Mouse (Mus musculus): ENCODE data around the gene Ndufaf8. TPM values are rescaled to one million over a fixed set of nuclear protein-coding genes. Genes with fewer than 3 reads are reported as not detected.
A peak's percentile ranks its signal among the peaks of the same experiment; 100 is the strongest.

Gene Ndufaf8
- polyA plus RNA-seq, 1 experiment from 2014 or later, result 53.3 TPM

DNA sequence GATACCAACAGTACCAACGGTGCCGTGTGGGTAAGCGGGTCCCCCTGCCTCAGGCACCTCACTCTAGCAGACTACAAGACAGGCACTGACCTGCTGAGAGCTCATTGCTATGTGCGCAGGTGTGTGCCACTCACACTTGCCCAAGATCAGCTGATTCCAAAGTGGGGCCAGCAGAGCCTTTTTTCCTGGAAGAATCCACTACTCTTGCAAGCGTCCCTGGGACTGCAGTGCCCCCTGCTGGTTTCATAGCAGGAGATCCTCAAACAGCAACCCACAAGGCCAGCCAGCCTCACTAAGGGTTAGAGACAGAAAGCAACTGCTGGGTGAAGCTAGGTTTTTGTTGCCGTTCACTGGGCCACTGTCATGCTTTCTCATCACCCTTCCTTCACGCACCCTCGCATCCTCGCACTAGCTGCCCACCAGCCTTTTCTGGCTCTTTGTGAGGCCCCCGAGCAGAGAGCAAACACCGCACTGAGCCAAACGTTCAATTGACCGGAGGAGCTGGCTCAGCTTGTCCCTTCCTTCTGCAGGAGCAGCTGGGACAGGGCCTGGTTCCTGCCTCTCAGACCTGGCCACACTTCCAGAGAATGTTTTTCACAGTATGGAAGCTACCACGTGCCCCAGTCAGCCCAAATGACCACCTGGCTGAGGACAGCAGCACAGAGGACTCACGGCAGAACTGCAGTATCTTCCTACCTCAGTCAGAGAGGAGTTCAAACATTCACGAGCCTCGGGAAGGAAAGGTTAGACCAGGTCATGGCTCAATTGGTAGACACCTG, 22.1 kb downstream of the Ndufaf8 start:
- Histone ChIP-seq H3K4me2 (ENCODE audit: low read length) (no peak overlapping the region), H3K4me3 (replicated peaks; ENCODE audit: low read length) (no peak overlapping the region), H3K36me3 (ENCODE audit: control insufficient read depth, insufficient read depth) (no peaks in the 10 kb centered on the region), H3K27ac (ENCODE audit: low read length) (no peak overlapping the region), H3K9me3 (ENCODE audit: control insufficient read depth, low read length) (no peaks in the 10 kb centered on the region), H3K4me1 (replicated peaks; ENCODE audit: control insufficient read depth, insufficient read depth, low read length) (peaks cover 6% of the 10 kb centered on the region), H3K27me3 (replicated peaks; ENCODE audit: control insufficient read depth, insufficient read depth, low read length) (no peaks in the 10 kb centered on the region), H3K9ac (replicated peaks; ENCODE audit: low read depth, low read length) (no peak overlapping the region)
- 80% methylated on average over 17 of the region's 17 CpGs for WGBS
- ATAC-seq, result no peak

DNA sequence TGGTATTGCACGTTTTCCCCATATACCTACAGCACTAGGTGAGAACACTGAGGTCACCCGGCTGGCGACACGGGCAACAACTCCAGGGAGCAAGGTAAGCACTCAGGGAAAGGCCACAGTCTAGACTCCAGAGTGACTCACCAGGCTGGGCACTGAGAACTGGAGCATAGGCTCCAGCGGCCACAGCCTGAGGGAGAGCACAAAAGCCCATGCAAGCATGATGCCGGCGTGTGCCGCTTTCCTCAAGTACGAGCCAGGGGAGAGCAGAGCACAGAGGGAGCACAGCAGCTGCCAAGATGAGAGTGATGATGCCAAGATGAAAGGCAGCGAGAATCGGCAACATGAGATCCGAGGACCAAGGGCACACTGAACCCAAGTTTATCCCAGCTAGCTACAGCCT, 23.4 kb downstream of the Ndufaf8 start:
- Histone ChIP-seq H3K9me3 (ENCODE audit: control insufficient read depth, low read length) (no peaks in the 10 kb centered on the region), H3K27ac (ENCODE audit: low read length) (no peak overlapping the region), H3K36me3 (ENCODE audit: control insufficient read depth, insufficient read depth) (no peaks in the 10 kb centered on the region; the same call in 1 of the 2 replicates), H3K4me1 (replicated peaks; ENCODE audit: control insufficient read depth, insufficient read depth, low read length) (peaks cover 6% of the 10 kb centered on the region), H3K4me3 (replicated peaks; ENCODE audit: low read length) (no peak overlapping the region), H3K9ac (replicated peaks; ENCODE audit: low read depth, low read length) (no peak overlapping the region), H3K27me3 (replicated peaks; ENCODE audit: control insufficient read depth, insufficient read depth, low read length) (no peaks in the 10 kb centered on the region), H3K4me2 (ENCODE audit: low read length) (no peak overlapping the region)
- ATAC-seq, result no peak
- 78% methylated on average over 12 of the region's 12 CpGs for WGBS

DNA sequence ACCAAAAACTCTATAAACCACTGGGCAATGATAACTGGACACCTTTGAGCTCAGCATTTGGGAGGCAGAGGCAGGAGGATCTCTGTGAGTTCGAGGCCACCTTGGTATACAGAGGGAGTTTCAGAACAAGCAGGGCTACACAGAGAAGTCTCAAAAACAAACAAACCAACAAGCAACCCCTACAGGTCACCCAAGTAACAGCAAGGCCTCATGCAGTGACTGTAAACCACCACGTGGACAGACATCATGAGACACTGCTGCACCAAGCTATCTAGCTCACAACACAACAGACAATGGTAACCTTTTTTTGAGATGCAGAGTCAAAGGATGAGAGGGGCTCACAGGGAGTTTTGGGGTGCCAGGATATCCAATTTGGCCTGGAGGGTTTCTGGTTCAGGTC, 28.1 kb downstream of the Ndufaf8 start:
- Histone ChIP-seq H3K4me2 (ENCODE audit: low read length) (no peak overlapping the region), H3K36me3 (ENCODE audit: control insufficient read depth, insufficient read depth) (no peaks in the 10 kb centered on the region; the same call in 1 of the 2 replicates), H3K4me1 (replicated peaks; ENCODE audit: control insufficient read depth, insufficient read depth, low read length) (no peaks in the 10 kb centered on the region; the same call in 1 of the 2 replicates), H3K27ac (ENCODE audit: low read length) (no peak overlapping the region), H3K9ac (replicated peaks; ENCODE audit: low read depth, low read length) (no peak overlapping the region), H3K9me3 (ENCODE audit: control insufficient read depth, low read length) (no peaks in the 10 kb centered on the region), H3K27me3 (replicated peaks; ENCODE audit: control insufficient read depth, insufficient read depth, low read length) (no peaks in the 10 kb centered on the region), H3K4me3 (replicated peaks; ENCODE audit: low read length) (no peak overlapping the region)
- no peak for ATAC-seq
- WGBS, result 90% methylated on average over 2 of the region's 2 CpGs

DNA sequence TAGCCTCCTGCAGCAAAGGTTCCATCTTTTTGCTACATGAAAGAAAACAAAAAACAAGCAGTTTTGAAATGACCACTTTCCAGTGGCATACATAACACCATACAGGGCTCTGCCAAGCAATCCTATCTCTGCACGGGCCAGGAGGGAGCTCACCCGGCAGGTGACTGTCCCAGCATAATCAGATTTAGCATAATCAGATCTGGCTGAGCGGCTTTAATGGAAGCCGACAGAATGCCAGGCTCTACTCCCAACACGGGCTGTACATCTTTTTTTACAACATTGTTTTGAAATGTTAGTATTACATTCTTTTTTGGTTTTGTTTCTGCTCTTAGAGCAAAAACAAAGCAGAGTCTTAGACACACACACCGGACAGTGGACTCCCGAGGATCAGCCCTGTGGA, 30.6 kb downstream of the Ndufaf8 start:
- Histone ChIP-seq H3K4me2 (ENCODE audit: low read length) (no peak overlapping the region), H3K4me3 (replicated peaks; ENCODE audit: low read length) (no peak overlapping the region), H3K4me1 (replicated peaks; ENCODE audit: control insufficient read depth, insufficient read depth, low read length) (no peaks in the 10 kb centered on the region), H3K9me3 (ENCODE audit: control insufficient read depth, low read length) (no peaks in the 10 kb centered on the region), H3K36me3 (ENCODE audit: control insufficient read depth, insufficient read depth) (no peaks in the 10 kb centered on the region; the same call in 1 of the 2 replicates), H3K27ac (ENCODE audit: low read length) (no peak overlapping the region), H3K9ac (replicated peaks; ENCODE audit: low read depth, low read length) (no peak overlapping the region), H3K27me3 (replicated peaks; ENCODE audit: control insufficient read depth, insufficient read depth, low read length) (no peaks in the 10 kb centered on the region)
- no peak for ATAC-seq
- WGBS, result 76% methylated on average over 7 of the region's 7 CpGs

DNA sequence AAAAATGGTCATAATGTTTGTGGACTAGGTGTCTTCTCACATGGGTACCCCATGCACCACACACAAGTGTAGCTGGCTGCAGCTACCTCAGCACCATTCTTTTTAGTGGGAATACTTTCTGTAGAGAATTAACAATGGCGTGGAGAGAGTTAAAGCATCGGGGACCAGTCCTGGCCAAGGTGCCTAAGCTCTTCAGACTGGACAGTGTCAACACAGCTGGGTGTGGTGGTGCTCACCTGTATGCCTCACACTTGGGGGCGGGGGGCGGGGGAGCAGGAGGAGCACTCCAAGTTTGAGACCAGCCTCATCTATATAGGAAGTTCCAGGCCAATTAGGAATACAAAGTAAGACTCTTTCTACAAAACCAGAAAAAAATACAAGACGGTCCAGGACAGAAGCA, 35.4 kb downstream of the Ndufaf8 start:
- Histone ChIP-seq H3K36me3 (ENCODE audit: control insufficient read depth, insufficient read depth) (no peaks in the 10 kb centered on the region), H3K27me3 (replicated peaks; ENCODE audit: control insufficient read depth, insufficient read depth, low read length) (no peaks in the 10 kb centered on the region), H3K9me3 (ENCODE audit: control insufficient read depth, low read length) (no peaks in the 10 kb centered on the region), H3K9ac (replicated peaks; ENCODE audit: low read depth, low read length) (no peak overlapping the region), H3K27ac (ENCODE audit: low read length) (no peak overlapping the region), H3K4me1 (replicated peaks; ENCODE audit: control insufficient read depth, insufficient read depth, low read length) (peaks cover 8% of the 10 kb centered on the region), H3K4me2 (ENCODE audit: low read length) (no peak overlapping the region), H3K4me3 (replicated peaks; ENCODE audit: low read length) (no peak overlapping the region)
- no peak for ATAC-seq
- 97% methylated on average over 5 of the region's 5 CpGs for WGBS

DNA sequence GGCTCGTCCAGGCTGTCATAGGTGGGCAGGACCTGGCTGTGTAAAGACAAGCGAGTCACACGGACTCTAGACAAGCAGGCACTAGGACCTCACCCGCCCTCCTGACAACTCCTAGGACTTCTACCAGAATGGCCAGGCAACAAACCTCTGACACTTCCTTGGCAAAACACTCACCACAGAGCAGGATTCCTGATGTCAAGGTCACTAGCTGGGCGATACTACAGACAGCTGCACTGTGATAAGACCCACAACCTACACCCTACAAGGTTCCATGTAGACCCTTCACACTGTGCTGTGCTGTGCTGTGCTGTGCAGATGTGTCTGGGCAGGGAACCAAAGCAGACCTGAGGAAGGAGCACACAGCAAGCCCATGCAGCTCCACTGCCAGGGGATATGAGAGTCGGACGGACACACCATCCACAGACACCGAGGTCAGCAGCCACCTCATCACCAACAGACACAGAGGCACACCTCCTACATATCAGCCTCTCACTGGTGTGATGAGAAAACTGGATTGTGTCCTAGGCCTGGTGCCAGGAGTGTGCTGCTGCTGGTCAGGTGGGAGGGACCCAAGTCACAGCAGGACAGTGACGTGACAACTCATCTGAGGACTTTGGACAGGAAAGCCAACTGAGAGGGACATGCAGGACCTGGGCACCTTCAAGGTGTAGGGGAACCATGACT, 36.3 kb downstream of the Ndufaf8 start:
- Histone ChIP-seq H3K9ac (replicated peaks; ENCODE audit: low read depth, low read length) (no peak overlapping the region), H3K4me2 (ENCODE audit: low read length) (no peak overlapping the region), H3K27me3 (replicated peaks; ENCODE audit: control insufficient read depth, insufficient read depth, low read length) (no peaks in the 10 kb centered on the region), H3K4me3 (replicated peaks; ENCODE audit: low read length) (no peak overlapping the region), H3K9me3 (ENCODE audit: control insufficient read depth, low read length) (no peaks in the 10 kb centered on the region), H3K4me1 (replicated peaks; ENCODE audit: control insufficient read depth, insufficient read depth, low read length) (peaks cover 8% of the 10 kb centered on the region), H3K36me3 (ENCODE audit: control insufficient read depth, insufficient read depth) (no peaks in the 10 kb centered on the region), H3K27ac (ENCODE audit: low read length) (no peak overlapping the region)
- WGBS, result 94% methylated on average over 9 of the region's 9 CpGs
- ATAC-seq, result no peak

DNA sequence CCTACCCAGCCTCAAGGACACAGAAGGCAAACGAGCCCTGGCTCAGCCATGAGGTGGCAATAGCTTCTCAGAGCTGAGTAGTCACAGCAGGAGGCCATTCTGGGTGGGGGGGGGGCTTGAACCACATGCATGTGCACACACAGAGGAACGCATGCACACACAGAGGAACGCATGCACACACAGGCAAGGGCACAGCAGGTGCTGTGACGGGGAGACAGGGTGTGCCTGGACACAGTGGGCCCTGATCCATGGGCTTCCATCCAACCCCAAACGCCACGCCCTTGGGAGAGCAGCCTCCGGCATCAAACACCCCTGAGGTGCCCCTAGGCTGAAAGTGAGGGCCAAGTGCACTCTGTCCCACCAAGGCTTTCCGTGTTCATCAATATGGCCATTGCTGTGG, 37.5 kb downstream of the Ndufaf8 start:
- Histone ChIP-seq H3K9me3 (ENCODE audit: control insufficient read depth, low read length) (no peaks in the 10 kb centered on the region), H3K4me2 (ENCODE audit: low read length) (no peak overlapping the region), H3K9ac (replicated peaks; ENCODE audit: low read depth, low read length) (no peak overlapping the region), H3K4me3 (replicated peaks; ENCODE audit: low read length) (no peak overlapping the region), H3K27me3 (replicated peaks; ENCODE audit: control insufficient read depth, insufficient read depth, low read length) (no peaks in the 10 kb centered on the region), H3K4me1 (replicated peaks; ENCODE audit: control insufficient read depth, insufficient read depth, low read length) (peaks cover 8% of the 10 kb centered on the region), H3K36me3 (ENCODE audit: control insufficient read depth, insufficient read depth) (no peaks in the 10 kb centered on the region), H3K27ac (ENCODE audit: low read length) (no peak overlapping the region)
- WGBS, result 87% methylated on average over 8 of the region's 8 CpGs
- ATAC-seq, result no peak

DNA sequence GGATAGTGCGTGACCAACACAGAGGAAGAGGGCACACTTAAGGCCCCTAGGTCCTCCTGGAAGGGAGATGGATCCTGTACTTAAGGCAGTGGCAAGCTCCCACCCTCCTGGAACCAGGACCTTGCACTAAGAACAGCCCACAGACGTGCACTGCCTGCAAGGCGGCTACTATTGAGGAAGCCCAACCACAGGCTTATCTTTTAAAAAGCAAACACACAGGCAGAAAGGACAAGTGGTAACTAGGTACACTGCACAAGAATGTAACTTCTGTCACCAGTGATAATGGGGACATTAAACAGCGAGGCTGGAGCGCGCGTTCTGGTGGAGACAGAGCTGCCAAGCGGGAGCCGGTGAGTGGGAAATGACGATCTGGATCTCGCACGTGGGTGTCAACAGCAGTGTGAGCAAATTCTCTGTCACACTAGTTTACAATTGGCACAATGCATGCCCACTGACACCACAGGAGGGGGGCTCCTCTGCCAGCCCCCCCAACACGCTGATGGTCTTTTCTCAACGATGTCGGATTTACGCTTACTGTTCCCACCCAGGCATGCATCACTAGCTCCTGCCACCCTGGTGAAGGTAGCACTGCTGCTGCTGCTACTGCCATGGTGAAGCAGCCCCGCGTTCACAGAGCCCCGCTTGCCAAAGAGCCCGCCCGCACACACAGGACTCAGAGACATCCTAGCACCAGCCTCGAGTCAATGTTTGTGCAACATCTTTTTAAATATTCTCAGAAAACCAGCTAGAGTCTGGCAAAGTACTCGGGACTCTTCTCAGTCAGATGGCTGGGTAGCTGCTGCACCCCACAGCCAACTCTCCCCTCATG, 38.3 kb downstream of the Ndufaf8 start:
- peak; percentile 64 for ATAC-seq
- Histone ChIP-seq H3K36me3 (ENCODE audit: control insufficient read depth, insufficient read depth) (no peaks in the 10 kb centered on the region), H3K9me3 (ENCODE audit: control insufficient read depth, low read length) (no peaks in the 10 kb centered on the region), H3K4me2 (ENCODE audit: low read length) (no peak overlapping the region), H3K9ac (replicated peaks; ENCODE audit: low read depth, low read length) (no peak overlapping the region), H3K4me1 (replicated peaks; ENCODE audit: control insufficient read depth, insufficient read depth, low read length) (peaks cover 8% of the 10 kb centered on the region), H3K4me3 (replicated peaks; ENCODE audit: low read length) (no peak overlapping the region), H3K27me3 (replicated peaks; ENCODE audit: control insufficient read depth, insufficient read depth, low read length) (no peaks in the 10 kb centered on the region), H3K27ac (ENCODE audit: low read length) (no peak overlapping the region)
- 55% methylated on average over 23 of the region's 23 CpGs for WGBS

DNA sequence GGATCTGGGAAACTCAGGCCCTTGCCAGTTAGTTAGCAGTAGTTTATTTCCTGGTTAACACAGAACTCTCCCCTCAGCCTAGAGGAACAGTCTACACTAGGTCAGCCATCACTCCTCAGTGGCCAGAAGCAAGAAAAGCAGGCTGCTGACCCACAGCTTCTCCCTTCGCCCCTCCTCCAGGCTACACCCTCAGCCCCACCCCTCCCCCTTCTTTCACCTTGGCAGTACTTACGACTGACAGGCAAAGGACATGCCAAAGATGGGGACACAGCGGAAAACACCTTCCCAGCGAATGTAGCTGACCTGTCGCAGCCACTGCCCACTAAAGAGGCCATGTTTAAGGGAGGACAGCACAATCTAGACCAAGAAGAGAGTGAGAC, 38.9 kb downstream of the Ndufaf8 start:
- Histone ChIP-seq H3K4me2 (ENCODE audit: low read length) (no peak overlapping the region), H3K27me3 (replicated peaks; ENCODE audit: control insufficient read depth, insufficient read depth, low read length) (no peaks in the 10 kb centered on the region), H3K36me3 (ENCODE audit: control insufficient read depth, insufficient read depth) (no peaks in the 10 kb centered on the region), H3K9me3 (ENCODE audit: control insufficient read depth, low read length) (no peaks in the 10 kb centered on the region), H3K9ac (replicated peaks; ENCODE audit: low read depth, low read length) (no peak overlapping the region), H3K4me1 (replicated peaks; ENCODE audit: control insufficient read depth, insufficient read depth, low read length) (peaks cover 8% of the 10 kb centered on the region), H3K27ac (ENCODE audit: low read length) (no peak overlapping the region), H3K4me3 (replicated peaks; ENCODE audit: low read length) (no peak overlapping the region)
- ATAC-seq, result peak; percentile 33; the same call in 1 of the 2 replicates
- 57% methylated on average over 5 of the region's 5 CpGs for WGBS
